Mouse (Mus musculus): ENCODE data around the gene Rhox4g.
"Not testable (repeated sequence)": the region's sequence is repeated elsewhere in the genome, so short reads cannot be mapped to it uniquely, and the experiment has no call there.

Gene Rhox4g
- long read RNA-seq, experiment 1, result 0 reads
- long read RNA-seq, experiment 2, result 0 reads

DNA sequence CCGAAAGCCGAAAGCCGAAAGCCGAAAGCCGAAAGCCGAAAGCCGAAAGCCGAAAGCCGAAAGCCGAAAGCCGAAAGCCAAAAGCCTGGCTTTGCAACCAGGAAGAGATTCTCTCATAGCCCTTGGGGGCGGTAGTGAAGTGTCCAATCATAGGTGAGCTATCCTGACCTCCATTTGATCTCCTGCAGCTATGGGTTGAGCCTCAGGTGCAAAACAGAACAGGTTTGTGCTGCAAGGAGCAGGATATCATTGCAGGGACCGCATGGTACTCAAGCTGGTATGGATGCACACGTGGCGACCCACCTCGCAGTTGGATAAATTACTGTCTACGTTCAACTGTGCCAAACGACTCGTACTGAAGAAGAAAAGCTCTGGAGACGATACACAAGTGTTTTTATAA is at the start of gene Rhox4g:
Rhox4g (minus strand) TSS at position 101 of the 400 bp plus-strand sequence.
- intact Hi-C loops (cut with DNase I), result not testable (repeated sequence)

DNA sequence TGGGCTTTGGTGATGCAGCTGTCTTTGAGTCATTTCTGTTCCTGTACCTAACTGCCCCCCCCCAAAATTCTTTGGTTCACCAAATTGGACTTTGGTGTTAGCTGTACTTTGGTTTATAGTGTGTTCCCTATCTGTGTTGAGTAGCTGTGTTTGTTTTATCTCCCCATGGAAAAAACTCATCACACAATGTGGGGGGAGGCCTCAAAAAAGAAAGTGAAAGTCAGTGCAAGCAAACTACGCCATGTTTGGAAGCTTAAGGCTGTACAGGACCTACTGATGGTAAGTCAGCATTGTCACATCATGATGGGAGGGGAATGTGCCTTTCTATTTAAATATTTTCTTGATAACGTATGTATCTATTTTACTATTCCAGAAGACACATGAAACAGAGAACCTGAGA is 41.1 kb upstream of the Rhox4g start:
- intact Hi-C loops (cut with DNase I), result no loop called here

DNA sequence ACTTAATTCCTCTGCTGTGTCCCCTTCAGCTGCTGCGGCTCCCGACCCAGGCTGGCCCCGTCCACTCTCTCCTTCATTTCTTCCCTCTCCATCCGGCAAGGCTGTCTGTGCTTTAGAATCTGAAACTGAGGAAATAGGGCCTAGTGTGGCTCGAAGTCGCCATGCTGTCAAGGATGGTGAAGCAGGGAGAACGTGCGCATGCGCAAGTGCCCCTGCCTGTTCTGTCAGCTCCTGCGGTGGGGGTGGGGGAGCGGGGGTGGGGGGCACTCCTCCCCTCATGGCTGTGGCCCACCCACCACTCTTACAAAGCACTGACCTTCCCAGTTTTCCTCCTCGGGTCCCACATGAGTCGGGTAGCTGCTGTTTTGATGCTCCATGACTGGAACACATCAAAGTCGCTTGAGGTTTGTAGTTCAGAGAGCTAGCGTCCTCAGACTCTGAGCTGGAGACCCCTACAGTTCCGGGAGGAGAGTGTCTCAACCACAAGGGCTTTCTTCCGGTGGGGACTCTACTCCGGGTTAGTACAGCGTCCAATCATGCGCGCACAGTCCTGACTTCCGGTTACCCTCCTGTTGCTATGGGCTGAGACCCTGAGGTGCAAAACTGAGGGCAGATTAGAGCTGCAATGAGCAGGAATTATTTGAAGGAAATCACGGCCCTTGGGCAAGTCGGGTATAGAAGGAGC is 32.0 kb upstream of the Rhox4g start:
- intact Hi-C loops (cut with DNase I), result no loop called here

DNA sequence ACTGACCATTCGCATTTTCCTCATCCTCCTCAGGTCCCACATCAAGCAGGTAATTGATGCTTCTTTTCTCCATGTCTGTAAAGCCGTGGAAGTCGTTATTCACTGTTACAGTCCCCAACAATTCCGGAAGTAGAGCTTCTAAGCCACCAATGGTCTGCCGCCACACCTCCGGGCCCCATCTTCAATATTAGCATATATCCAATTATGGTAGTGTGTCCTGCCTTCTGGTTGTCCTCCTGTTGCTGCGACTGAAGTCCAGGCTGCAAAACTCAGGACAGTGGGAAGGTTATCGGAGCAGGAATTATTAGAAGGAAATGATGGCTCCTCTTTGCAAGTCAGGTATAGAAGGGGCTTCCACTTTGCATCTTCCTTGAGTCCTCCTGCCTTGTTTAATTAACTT is 22.1 kb upstream of the Rhox4g start, which contains the start of gene Rhox2h:
Rhox2h (minus strand) TSS at position 101 of the 400 bp plus-strand sequence.
- intact Hi-C loops (cut with DNase I), result not testable (repeated sequence)

DNA sequence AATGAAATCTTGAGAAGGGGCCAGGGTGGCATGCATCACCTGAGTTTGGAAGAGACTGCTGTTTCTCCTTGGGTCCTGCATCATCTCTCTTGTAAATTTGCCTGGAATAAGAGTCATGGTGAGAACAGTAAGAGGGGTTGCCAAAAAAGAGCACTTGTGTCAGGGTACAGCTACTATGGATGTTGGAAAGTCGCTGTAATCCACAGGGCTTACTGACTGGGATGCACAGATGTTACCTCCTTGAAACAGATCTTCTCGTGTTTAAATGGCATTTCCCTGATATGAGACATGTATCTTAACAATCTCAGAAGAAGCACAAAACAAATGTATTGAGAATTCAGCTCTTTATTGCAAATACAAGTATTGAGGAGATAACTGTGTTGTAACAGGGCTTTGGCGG is 17.5 kb upstream of the Rhox4g start, which contains the start of gene Rhox3h:
Rhox3h (minus strand) TSS at position 101 of the 400 bp plus-strand sequence.
- intact Hi-C loops (cut with DNase I), result not testable (repeated sequence)

DNA sequence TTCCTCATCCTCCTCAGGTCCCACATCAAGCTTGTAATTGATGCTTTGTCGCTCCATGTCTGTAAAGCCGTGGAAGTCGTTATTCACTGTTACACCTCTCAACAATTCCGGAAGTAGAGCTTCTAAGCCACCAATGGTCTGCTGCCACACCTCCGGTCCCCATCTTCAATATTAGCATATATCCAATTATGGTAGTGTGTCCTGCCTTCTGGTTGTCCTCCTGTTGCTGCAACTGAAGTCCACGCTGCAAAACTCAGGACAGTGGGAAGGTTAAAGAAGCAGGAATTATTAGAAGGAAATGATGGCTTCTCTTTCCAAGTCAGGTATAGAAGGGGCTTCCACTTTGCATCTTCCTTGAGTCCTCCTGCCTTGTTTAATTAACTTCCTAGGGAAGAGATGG is 7.8 kb downstream of the Rhox4g start, which contains the start of gene Rhox2g:
Rhox2g (minus strand) TSS at position 101 of the 400 bp plus-strand sequence.
- intact Hi-C loops (cut with DNase I), result not testable (repeated sequence)

DNA sequence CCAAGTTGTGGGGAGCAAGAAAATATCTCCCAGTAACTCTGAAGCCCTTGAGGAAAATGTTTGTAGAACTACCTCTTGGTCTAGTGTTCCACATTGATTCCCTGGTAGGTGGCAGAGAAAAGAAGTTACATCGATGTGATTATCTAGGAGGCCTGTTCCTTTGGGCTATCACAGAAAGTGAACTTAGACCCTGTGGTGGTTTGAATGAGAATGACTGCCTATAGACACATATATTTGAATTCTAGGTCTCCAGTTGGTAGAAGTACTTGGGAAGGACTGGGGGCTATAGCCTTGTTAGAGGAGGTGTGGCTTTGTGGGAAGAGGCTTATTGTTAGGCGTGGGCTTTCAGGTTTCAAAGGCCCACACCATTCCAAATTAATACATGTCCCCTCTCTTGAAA is 22.6 kb downstream of the Rhox4g start, which contains the start of gene Rhox3g:
Rhox3g (minus strand) TSS at position 101 of the 400 bp plus-strand sequence.
- intact Hi-C loops (cut with DNase I), result not testable (repeated sequence)

DNA sequence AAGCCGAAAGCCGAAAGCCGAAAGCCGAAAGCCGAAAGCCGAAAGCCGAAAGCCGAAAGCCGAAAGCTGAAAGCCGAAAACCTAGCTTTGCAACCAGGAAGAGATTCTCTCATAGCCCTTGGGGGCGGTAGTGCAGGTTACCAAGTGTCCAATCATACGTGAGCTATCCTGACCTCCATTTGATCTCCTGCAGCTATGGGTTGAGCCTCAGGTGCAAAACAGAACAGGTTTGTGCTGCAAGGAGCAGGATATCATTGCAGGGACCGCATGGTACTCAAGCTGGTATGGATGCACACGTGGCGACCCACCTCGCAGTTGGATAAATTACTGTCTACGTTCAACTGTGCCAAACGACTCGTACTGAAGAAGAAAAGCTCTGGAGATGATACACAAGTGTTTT is 43.5 kb downstream of the Rhox4g start, which contains the start of gene Rhox4f:
Rhox4f (minus strand) TSS at position 101 of the 400 bp plus-strand sequence.
- intact Hi-C loops (cut with DNase I), result not testable (repeated sequence)
